12 mouse cellular contexts compared by ENCODE assay signal in the genomic region with DNA sequence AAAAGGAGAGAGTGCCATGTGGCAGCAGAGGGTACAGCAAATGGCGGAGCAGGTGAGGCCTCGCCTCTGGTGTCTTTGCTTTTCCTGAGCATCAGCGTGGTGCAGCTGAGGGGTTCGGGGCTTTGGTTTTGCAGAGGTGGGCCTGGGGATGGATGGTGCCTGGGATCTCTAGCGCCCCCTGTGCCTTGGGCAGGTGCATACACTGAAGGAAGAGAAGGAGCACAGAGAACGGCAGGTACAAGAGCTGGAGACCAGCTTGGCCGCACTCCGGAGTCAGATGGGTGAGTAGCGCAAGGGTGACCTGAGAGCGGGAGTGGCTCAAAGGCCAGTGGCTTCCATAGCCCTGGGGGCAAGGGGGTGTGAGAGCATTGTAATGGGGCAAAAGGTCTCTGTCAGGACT. TPM values are rescaled to one million over a fixed set of nuclear protein-coding genes. Genes with fewer than 3 reads are reported as not detected.
DNase-seq lines count a peak whose midpoint lies in the region; TF ChIP-seq lines count a peak whose summit lies in the region.
"Had no signal": no experiment of that assay in that cellular context is flagged by ENCODE, and none has a peak within 500 bp of the region (broad histone marks: within the 10 kb centered on the region; RNA-seq: fewer than 3 reads in every experiment).

No protein-coding gene starts in this region.

- DNase-seq in gastrocnemius, adult 2 months: no peak
- no peak for DNase-seq in gastrocnemius, postnatal 25 days
- no peak for DNase-seq in left cerebral cortex, adult 2 months (ENCODE audit: extremely low spot score in 1 of 2, low spot score in 2 of 2)
- DNase-seq in left cerebral cortex, postnatal 14 days (ENCODE audit: low spot score in 2 of 2): no peak
- DNase-seq in thymus, postnatal 4 days: peak; percentile 52
- no peak for DNase-seq in thymus, postnatal 25 days
- peak; percentile 50 for DNase-seq in testis, postnatal 10 days (ENCODE audit: low spot score)
- no peak for DNase-seq in cerebellum, adult 11-12 months
- DNase-seq: cerebellum, adult 8-10 months; heart, postnatal 36 days had no signal

- no peak overlapping the region for H3K27ac ChIP-seq in gastrocnemius, adult 2 months
- no peak overlapping the region; the same call in 1 of the 2 replicates for H3K27ac ChIP-seq in left cerebral cortex, adult 2 months
- H3K27ac ChIP-seq: limb, embryonic 12.5 days; midbrain, embryonic 13.5 days had no signal

- TF ChIP-seq CTCF in gastrocnemius, adult 2 months (IDR thresholded peaks at IDR 0.05): peak; percentile 50
- TF ChIP-seq CTCF in left cerebral cortex, adult 2 months (IDR thresholded peaks at IDR 0.05): peak; percentile 39

- intact Hi-C loops in gastrocnemius, adult 2 months (cut with DNase I): no loop called here
- intact Hi-C loops in left cerebral cortex, adult 2 months (cut with DNase I): no loop called here
- intact Hi-C loops in left cerebral cortex, postnatal 14 days (cut with DNase I): no loop called here

- H3K4me3 ChIP-seq in gastrocnemius, adult 2 months: no peak overlapping the region
- H3K4me3 ChIP-seq in left cerebral cortex, adult 2 months: no peak overlapping the region
- H3K4me3 ChIP-seq: limb, embryonic 12.5 days; midbrain, embryonic 13.5 days had no signal

RNA-seq across cellular contexts. Expression of gene Swi5, which starts 15.1 kb away (rescaled TPM):
- total RNA-seq in gastrocnemius, adult 2 months (2021): 100 to 1,000 TPM; 118 to 175 TPM
- total RNA-seq in gastrocnemius, postnatal 25 days (2021): 100 to 1,000 TPM; 112 to 120 TPM
- total RNA-seq in left cerebral cortex, adult 2 months (2021): 100 to 1,000 TPM; 186 to 193 TPM
- 100 to 1,000 TPM; 204 to 219 TPM for total RNA-seq in left cerebral cortex, postnatal 14 days (2021)

RNA-seq across cellular contexts. Expression of gene Golga2, which starts 15.8 kb away (rescaled TPM):
- total RNA-seq in gastrocnemius, adult 2 months (2021): 10 to 100 TPM; 56.0 to 62.9 TPM
- total RNA-seq in gastrocnemius, postnatal 25 days (2021): 10 to 100 TPM; 53.5 to 57.4 TPM
- 10 to 100 TPM; 83.2 to 86.4 TPM for total RNA-seq in left cerebral cortex, adult 2 months (2021)
- 10 to 100 TPM; 78.9 to 83.9 TPM for total RNA-seq in left cerebral cortex, postnatal 14 days (2021)

RNA-seq across cellular contexts. Expression of gene Uck1, which starts 43.0 kb away (rescaled TPM):
- 10 to 100 TPM in 1 of 2 experiments, 1 to 10 TPM in 1; 9.8 to 12.9 TPM for total RNA-seq in gastrocnemius, adult 2 months (2021)
- 10 to 100 TPM; 12.0 to 13.0 TPM for total RNA-seq in gastrocnemius, postnatal 25 days (2021)
- 10 to 100 TPM; 45.9 to 47.1 TPM for total RNA-seq in left cerebral cortex, adult 2 months (2021)
- total RNA-seq in left cerebral cortex, postnatal 14 days (2021): 10 to 100 TPM; 57.5 to 64.7 TPM

RNA-seq across cellular contexts. Expression of gene Ciz1, which starts 49.2 kb away (rescaled TPM):
- total RNA-seq in gastrocnemius, adult 2 months (2021): 10 to 100 TPM; 26.4 to 26.6 TPM
- 10 to 100 TPM; 25.1 to 27.7 TPM for total RNA-seq in gastrocnemius, postnatal 25 days (2021)
- total RNA-seq in left cerebral cortex, adult 2 months (2021): 10 to 100 TPM; 89.7 to 90.1 TPM
- 10 to 100 TPM; 69.5 to 79.0 TPM for total RNA-seq in left cerebral cortex, postnatal 14 days (2021)

RNA-seq across cellular contexts. Expression of gene Dnm1, which starts 50.2 kb away (rescaled TPM):
- total RNA-seq in gastrocnemius, adult 2 months (2021): 1 to 10 TPM; 3.7 to 8.2 TPM
- total RNA-seq in gastrocnemius, postnatal 25 days (2021): 1 to 10 TPM; 6.0 to 8.7 TPM
- total RNA-seq in left cerebral cortex, adult 2 months (2021): 1,000 to 10,000 TPM; 1,259 to 1,310 TPM
- 1,000 to 10,000 TPM; 1,093 to 1,153 TPM for total RNA-seq in left cerebral cortex, postnatal 14 days (2021)

Comparison
In these comparisons a context has a peak if more than half of its experiments do, and no peak if none do; other contexts are left out.
1. DNase-seq: peak in thymus, postnatal 4 days (single experiment) and testis, postnatal 10 days (single experiment); none in gastrocnemius, adult 2 months (single experiment), gastrocnemius, postnatal 25 days (single experiment), left cerebral cortex, adult 2 months (0 of 2), left cerebral cortex, postnatal 14 days (0 of 2), thymus, postnatal 25 days (single experiment) and cerebellum, adult 11-12 months (single experiment).